Mouse (Mus musculus): ENCODE results near the gene Pcyt1a.

The Pcyt1a gene

DNA sequence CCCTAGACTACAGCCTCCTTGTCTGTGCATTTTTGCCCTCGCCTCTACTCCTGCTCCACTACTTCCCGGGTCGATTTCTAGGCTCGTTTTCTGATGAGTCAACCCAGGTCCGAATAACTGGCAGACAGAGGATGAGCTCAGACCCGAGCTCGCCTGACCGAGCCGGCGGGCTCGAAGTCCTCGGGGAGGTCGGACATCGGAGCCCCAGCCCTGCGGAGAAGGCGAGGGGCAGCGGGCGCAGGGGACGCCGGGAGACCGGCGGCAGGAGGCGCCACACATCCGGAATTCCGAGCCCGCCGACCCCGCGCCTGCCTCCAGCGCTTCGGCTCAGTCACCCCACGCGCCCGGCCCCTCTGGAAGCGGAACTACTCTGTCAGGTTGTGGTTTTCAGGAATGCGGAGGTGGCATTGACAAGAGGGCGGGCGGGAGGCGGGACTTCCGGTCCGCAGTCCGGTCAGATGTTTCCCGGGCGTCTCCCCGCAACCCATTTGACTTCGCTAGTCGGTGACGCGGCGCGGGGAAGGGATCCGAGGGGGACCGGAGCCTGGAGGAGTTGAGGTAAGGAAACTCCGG lies at the start of gene Pcyt1a:
TSS of gene Pcyt1a (plus strand) at position 448 of the 573 bp plus-strand sequence.
- DNase-seq (ENCODE audit: low spot score in 2 of 2), result peak; percentile 63 to 66

DNA sequence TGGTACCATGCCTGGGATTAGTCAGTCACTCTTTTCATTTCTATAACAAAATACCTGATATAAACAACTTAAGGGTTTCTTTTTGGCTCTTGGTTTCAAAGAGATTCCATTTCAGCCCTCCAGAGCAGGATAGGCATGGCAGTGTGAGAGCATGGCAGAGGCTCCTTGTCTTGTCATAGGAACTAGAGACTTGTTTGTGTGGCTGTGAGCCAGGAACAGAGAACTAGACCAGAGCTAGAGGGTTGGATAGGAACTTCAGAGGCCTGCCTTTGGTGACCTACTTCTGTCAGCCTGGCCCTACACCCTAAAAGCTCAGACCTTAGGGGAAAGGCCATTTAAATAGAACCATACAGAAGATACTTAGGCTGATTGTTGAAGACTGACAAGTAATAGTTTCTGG lies 47.8 kb upstream of the Pcyt1a start:
- DNase-seq (ENCODE audit: low spot score in 2 of 2), result no peak

DNA sequence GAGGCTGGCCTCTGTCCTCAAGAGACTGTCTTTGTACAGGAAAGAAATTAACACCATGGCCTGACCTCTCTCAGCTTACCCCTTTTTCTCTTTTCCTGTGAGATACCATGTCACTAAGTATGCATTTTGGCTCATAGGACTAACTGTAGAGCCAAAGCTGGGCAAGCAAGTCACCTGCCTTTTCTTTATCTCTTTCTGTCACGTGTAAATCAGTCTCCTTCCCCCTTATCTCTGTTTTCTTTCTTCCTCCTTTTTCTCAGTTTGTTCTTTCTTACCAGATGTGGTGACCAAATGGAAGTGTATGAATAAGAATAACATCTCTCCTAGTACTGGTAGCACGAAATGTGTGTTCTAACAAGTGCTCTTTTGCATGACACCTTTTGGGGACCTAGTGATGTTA lies 45.8 kb upstream of the Pcyt1a start:
- DNase-seq (ENCODE audit: low spot score in 2 of 2), result no peak

DNA sequence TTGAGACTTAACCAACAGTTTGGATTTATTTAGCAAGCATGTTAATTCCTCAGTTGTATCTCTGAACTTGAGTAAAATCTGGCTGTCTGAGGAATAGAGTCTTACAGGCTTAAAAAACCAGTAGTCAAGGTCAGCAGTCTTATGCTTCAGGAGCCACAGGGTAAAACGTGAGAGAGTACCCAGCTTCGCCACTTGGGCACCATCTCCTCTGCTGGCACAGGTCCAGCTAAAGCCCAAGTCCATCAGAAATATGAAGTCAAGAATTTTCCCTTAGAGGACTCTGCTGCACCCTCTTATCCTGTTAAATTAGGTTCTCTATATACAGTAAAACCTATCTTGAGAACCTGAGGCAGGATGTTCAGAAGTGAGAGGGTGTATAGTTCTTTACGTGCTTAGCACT lies 43.9 kb upstream of the Pcyt1a start:
- DNase-seq (ENCODE audit: low spot score in 2 of 2), result no peak

DNA sequence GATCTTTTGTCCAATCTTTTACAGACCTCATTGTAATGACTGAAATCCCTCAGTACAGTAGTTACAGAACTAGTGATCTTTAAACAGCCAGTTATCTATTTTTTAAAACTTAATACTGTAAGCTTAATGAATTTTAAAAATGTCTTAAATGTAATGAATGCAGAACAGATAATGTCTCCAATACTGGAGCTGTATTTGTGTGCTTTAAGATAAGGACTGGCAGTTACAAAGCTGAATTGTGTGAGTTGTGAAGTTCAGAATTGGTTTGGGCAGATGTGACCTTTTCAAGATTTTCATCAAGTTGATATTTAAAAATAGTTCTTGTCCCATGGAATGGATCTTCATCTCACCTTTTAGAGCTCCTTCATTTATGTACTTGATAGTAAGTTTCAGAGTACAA lies 41.7 kb upstream of the Pcyt1a start:
- no peak for DNase-seq (ENCODE audit: low spot score in 2 of 2)

DNA sequence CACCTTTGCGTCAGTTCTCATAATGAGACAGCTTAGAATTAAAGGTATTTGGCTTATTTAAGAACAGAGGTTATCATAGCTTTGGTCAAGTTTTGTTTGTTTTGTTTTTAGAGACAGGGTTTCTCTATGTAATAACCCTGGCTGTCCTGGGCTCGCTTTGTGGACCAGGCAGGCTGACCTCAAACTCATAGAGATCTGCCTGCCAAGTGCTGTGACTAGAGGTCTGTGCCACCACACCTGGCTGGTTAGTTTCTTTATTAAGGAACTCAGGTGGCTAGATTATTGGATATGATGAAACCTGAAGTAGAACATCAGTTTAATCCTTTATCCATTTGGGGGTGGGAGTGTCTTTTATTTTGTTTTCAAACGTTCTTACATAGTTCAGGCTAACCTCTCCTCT lies 40.9 kb upstream of the Pcyt1a start:
- DNase-seq (ENCODE audit: low spot score in 2 of 2), result no peak

DNA sequence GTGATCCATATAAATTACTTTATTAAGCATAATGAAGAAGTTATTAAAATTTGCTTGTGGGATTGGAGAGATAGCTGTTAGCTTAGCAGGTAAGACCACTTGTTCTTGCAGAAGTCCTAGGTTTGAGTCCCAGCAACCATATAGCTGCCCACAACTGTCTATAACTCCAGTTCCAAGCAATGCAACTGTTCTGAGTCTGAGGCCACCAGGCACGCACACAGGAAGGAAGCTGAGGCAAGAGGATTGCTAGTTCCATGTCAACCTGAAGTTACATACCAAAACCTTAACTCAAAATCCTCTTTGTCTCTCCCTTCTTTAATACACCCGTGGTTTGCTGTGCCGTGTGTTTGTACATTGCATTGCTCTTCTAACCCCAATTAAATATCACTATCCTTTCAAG lies 39.8 kb upstream of the Pcyt1a start:
- no peak for DNase-seq (ENCODE audit: low spot score in 2 of 2)

DNA sequence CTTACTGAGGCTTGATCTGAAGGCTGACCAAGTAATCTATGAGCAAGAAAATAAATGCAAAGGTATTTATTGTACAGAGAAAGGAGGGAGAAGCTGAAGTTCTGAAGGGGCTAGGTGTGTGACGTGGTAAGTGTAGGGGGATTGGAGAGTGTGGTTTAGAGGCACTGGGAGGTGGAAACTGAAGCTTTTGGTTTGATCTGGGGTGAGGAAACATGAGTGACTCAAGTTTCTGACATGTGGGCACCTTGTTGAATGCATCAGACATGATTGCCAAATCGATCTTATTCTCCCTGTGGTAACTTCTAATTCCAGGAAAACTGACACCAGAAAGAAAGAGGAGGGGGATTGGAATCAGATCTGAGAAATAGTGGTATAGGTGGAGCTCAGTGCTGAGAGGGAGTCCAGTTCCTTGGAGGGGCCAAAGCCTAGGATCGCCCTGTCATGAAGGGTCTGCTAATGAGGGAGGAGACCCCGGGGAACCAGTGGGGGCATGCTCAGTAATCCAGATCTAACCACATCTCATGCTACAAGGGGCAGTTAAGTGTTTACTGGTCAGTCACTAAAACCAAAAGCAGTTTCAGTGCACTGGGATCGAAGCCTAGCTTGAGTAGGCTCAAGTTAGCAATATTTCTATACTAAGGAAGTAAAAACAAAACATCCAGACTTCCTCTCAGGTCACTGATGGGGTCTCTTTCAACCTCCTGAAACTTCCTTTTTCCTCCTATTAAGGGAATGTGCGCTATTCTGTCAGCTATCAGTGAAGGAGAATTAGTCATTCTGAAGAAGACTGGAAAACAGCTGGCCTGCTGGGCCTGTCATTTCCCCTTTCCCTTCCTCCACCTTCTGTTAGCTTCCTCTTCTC lies 34.8 kb upstream of the Pcyt1a start:
- no peak for DNase-seq (ENCODE audit: low spot score in 2 of 2)

DNA sequence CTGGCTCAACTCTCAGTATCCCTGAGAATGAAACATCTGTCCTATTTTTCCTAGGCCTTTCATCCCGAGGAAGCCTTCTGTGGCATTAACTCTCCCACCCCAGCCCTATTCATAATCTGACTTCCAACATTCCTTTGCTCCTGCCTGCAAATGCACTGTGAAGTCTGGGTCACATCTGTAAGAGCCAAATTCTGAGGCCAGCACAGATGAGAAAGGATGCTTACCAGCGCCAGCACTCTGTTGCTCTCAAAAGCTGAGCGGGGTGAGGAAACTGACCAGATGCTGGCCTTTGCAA lies 34.2 kb upstream of the Pcyt1a start:
- no peak for DNase-seq (ENCODE audit: low spot score in 2 of 2)

DNA sequence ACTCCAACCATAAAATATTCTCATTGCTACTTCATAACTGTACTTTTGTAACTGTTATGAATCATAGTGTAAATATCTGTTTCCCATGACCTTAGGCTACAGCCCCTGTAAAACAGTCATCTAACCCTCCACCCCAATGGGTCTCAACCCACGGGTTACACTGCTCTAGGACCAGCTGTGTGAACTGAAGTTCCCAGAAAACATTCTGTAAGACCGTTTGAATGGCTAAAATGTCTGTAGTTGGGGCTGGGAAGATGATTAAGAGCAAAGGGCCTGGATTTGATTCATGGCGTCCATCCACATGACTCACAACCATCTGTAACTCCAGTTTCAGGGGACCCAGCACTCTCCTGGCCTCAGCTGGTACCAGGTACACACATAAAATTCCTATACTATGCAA lies 32.5 kb upstream of the Pcyt1a start:
- DNase-seq (ENCODE audit: low spot score in 2 of 2), result no peak

DNA sequence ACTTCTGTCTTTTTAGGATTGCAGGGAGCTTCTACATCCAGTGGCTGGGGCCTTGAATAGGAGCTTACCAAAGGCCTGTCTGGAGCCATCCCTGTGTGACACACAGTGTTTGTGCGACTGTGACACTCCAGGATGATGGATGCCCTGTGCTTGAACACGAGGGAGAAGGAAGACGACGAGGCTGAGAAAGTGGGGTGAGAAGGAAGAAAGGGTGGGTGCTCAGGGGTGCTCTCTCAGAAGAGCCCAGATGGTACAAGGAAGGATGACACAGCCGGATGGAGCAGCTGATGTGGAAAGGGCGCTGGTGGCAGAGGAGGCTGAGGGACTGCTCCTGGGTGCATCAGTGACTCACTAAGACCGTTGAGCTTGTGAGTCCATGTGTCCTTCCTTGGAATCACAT lies 30.5 kb upstream of the Pcyt1a start, which contains the start of gene Tm4sf19:
TSS of gene Tm4sf19 (plus strand) at position 240 of the 400 bp plus-strand sequence.
- DNase-seq (ENCODE audit: low spot score in 2 of 2), result no peak

DNA sequence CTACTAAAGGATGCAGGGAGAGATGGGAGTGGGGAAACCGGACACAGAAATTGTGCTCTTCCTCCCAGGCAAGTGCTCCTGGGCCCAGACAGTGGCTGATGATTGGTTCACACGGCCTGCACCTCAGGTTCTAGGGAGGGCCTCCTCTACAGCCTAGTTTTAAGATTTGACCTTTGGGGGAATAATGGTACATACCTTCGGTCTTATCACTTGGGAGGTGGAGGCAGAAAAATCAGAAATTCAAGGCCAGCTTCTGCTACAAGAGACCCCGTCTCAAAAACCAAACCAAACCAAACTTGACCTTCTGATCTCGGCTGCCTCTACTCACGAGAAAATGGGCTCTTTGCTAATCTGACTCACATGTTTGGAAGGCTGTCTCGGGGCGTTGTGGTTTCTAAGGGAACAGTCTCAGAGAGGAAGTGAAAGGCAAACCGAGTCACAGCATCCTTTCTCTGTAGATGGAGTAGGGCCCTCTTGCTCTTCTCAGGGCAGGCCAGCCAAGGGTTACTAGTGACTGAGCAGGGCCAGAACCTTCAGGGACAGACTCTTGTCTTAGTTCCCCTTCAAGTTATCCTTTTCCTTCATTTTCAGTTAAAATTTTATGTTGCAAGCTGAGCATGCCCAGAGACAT lies 29.3 kb upstream of the Pcyt1a start:
- DNase-seq (ENCODE audit: low spot score in 2 of 2), result peak in 1 of 2 experiments; percentile 56

DNA sequence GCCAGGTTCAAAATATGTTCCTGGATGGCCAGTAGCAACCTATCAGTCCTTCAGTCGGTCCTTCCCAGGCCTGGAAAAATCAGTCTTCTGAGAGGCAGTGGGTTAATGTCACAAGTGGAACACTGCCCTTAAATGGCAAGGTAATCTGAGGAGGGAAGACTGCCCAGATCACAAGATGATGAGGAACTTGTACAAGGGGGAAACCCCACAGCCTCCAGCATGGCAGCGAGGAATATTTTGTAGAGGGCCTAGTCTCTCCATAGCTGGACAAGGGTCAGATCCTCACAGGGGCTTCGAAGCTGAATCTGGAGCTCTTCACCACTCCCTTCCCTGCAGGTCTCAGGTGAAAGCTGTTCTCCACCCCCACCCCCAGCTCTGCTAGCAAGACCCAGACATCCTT lies 27.9 kb upstream of the Pcyt1a start:
- no peak for DNase-seq (ENCODE audit: low spot score in 2 of 2)

DNA sequence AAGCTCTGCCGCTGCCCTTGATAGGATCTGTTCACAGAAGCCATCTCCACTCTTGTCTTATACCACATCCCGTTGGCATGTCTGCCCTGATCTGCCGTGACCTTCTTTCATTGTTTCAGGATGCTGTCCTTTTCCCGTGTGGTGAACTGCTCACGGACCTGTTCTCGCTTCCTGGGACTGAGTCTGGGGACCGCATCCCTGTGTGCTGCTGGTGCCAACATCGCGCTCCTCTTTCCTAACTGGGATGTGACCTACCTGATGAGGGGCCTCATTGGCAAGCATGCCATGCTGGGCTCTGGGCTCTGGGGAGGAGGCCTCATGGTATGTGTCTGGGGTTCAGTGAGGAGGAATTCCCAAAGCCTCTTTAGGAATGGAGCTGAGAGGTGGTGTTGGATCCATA lies 25.0 kb upstream of the Pcyt1a start:
- no peak for DNase-seq (ENCODE audit: low spot score in 2 of 2)

DNA sequence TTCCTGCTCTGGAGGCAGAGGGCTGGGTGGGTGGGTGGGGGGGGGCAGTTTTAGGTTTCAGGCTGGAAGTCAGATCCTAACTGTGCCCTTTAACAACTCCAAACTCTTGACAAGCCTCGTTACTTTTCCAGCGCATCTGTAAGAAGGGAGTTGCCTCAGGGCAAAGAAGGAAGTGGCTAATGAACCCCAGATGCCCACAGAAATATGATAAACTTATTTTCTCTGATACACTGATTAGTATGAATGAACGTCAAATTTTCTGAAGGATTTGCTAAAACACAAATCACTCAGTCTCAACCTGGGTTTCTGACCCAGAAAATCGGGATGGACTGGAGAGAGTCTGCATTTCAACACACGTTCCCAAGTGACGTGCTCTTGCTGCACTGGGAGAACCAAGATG lies 24.1 kb upstream of the Pcyt1a start:
- no peak for DNase-seq (ENCODE audit: low spot score in 2 of 2)

DNA sequence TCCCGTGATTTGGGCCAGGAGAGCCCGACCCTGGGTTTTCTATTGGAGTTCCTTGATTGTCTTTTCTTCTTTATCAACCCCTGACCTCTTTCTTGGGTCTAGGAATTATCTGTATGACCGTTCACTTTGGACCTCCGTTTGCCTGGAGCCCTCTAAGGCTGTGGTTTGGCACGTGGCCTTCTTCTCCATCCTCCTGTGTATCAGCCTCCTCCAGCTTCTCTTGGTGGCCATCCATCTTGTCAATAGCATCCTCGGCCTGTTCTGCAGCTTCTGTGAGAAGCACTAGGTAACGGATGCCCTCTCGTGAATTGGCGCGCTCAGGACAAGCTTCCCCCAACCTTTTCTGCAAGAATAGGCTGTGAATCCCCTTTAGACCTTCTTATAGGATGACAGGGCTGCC lies 23.0 kb upstream of the Pcyt1a start:
- DNase-seq (ENCODE audit: low spot score in 2 of 2), result no peak

DNA sequence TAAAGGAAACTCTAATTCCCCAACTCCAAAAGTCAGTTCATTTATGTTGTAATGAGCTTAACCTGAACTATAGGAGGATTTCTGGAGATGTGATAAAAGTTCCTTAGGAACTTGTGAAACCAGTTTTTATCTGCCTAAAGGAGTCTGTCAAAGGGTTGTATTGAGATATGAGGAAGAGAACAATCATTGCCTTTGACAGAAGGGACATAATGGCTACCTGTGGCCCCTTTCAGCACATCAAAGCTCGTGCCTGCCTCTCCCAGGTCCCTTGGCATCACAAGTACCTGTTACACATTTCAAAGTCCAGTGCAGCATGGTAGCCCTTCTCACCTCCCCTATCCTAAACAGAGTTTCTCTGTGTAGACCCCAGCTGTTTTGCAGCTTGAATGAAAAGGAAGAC lies 13.3 kb upstream of the Pcyt1a start:
- no peak for DNase-seq (ENCODE audit: low spot score in 2 of 2)

DNA sequence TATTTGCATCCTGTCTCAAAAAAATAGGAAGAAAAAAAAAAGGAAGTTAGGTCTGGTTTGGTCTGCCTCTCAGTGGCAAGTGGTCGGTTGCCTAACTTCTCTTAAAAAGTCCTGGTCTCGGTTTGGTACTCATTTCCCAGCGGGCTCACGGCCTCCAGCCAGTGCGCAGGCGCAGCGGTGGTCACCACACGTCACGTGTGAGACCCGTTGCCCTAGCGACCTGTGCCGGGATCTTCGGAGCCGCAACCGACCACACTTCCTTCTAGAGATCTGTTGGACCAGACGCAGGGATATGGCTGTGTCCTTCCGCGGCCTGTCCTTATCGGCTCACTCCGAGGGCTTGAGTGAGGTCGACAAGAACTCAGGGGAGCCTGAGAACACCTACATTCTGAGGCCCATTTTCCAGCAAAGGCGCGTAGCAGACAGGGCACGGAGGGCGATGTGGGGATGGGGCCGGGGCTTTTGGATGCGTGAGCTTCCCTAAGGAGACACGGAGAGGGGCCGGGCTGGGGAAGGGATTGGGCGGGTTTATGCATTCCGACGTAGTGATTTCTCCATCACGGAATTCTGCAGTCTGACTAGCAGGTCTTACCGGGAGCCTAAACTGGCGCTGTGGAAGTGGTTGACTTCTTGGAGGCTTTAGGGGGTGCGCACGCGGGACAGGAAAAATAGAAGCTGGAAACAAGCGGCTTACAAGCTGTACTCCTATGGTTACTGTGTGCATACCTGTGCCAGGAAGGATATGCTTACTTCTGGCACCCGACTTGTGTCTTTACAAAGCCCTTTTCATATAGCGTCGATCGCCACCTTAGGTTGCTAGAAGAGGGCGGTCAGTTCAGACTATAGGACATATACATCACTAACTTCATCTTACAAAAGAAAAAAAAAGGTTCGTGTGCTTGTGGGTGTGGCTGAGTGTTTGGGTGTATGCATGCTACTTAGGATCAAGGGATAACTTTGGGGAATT lies 10.9 kb upstream of the Pcyt1a start, which contains the start of gene Tctex1d2:
TSS of gene Tctex1d2 (plus strand) at position 186 of the 967 bp plus-strand sequence.
- DNase-seq (ENCODE audit: low spot score in 2 of 2), result peak; percentile 84 to 90

DNA sequence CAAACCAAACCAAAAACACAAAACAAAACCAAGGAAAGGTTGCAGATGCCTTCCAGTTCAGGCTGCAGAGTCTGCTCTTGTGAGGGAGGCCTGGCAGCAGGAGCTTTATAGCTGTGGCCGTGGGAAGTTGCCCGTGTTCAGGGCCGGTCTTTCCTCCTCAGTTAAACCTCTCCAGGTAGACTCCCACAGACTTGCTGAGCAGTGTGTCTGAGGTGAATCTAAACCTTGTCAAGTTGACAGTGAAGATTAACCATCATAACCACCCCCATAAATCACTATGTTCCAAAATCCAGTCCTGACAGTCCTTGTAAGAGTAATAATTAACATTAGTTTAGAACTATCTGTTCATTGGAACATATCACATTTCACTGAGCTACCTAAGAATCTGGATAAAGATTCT lies 3.2 kb upstream of the Pcyt1a start:
- no peak for DNase-seq (ENCODE audit: low spot score in 2 of 2)

DNA sequence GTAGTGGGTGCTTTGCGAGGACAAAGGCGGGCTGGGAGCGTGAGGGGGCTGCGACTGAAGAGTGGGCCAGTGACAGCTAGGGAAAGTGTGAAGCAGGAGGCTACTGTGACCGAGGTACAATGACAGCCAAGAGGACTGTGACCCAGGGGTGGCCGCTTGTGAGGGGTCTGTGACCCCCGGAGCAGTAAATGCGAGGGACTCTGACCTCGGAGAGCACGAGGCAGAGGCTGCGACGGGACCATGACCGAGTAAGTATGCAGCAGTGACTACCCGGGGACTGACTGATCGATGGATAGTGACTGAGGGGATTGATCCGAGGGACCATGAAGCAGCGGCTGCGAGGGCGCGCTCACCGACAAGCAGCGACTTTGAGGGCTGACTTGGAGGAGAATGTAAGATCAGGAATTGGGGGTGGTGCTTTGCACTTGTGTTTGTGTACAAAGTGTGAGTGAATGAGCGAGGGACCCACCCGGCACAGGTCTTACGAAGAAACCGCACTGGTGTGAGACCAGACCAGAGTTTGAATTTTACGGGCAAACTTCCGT lies 398 bp downstream of the Pcyt1a start:
- peak; percentile 49 to 70 for DNase-seq (ENCODE audit: low spot score in 2 of 2)

DNA sequence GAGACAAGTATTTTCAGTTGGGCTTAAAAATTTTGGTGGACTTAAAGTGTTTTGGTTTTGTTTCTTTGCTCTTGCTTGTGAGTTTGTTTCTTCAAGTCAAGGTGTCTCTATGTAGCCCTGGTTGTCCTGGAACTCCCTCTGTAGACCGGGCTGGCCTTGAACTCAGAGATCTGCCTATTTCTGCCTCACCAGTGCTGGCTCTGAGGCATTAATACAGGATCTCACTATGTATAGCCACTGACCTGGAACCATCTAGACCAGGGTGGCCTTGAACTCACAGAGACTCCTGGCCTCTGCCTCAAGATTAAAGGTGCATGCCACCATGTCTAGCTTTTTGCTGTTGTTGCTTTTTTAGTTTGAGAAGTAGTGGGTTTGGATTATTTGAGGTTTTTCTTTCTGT lies 1.2 kb downstream of the Pcyt1a start:
- no peak for DNase-seq (ENCODE audit: low spot score in 2 of 2)

DNA sequence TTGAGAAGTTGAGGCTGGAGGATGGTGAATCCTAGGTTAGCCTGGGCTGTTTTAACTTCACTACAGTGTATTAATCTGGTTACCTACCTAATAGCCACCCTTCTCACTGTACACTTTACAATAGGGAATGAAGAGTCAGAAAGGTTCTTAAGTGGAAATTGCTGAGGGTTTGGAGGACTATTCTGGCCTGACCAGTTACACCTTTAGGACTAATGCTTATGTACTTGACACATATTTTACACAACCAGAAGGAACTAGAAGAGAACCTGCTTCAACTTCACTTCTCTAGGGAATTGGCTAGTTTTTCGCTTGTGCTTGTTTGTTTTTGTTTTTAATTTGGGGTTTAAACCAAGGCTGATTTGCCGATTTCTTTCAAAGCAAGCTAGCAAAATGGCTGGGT lies 2.4 kb downstream of the Pcyt1a start:
- DNase-seq (ENCODE audit: low spot score in 2 of 2), result no peak
